Mouse (Mus musculus) lung, postnatal 0 days (tissue): ENCODE data around the gene Dtx1.

Experiments
- CTCF ChIP-seq: IDR thresholded peaks from 2 replicates; pipeline ENCODE4 v1.5.1; 2016; ENCODE audit warnings: antibody characterized with exemption, mild to moderate bottlenecking
- EP300 ChIP-seq: IDR thresholded peaks from 2 replicates; pipeline ENCODE4 v1.6.1; 2016; ENCODE audit warnings: antibody characterized with exemption, mild to moderate bottlenecking, control low read depth

DNA sequence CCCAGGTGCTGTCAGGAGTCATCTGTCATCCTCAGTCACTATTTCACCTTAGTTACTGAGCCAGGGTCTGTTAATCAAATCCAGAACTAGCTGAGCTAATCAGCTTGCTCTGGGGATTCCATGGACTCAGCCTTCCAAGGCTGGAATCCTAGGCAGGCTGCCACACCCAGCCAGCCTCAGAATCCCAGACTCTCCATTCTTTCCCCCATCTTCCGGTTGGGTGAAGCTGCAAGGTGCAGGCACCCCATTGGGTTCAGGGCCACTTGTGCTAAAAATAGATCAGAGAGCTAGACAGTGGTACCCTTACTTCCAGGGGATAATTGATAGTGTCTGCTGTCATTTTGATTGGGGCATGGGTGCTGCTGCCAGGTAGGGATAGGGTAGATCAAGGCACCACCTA lies 21.0 kb upstream of the Dtx1 start:
- TF ChIP-seq CTCF (no peak), EP300 (no peak)
